Mouse (Mus musculus): ENCODE measurements around the gene Cgref1.

Cgref1 gene

GRCm38 (mm10) chr5:30944956-30945781 is at the start of gene Cgref1:
Gene Cgref1, minus strand, starts transcription at chr5:30945591.
- peak; percentile 19 for DNase-seq (ENCODE audit: low read depth)

GRCm38 (mm10) chr5:30994074-30994473 is 48.7 kb upstream of the Cgref1 start:
- no peak for DNase-seq (ENCODE audit: low read depth)

- DNase-seq (ENCODE audit: low read depth), result no peak
These were observed 47.7 kb upstream of the Cgref1 start for GRCm38 (mm10) chr5:30992980-30993676.

GRCm38 (mm10) chr5:30982357-30982756 is 37.0 kb upstream of the Cgref1 start:
- DNase-seq (ENCODE audit: low read depth), result no peak

GRCm38 (mm10) chr5:30974870-30975656 is 29.7 kb upstream of the Cgref1 start:
- DNase-seq (ENCODE audit: low read depth), result no peak

- DNase-seq (ENCODE audit: low read depth), result no peak
These were observed 24.0 kb upstream of the Cgref1 start for GRCm38 (mm10) chr5:30969440-30969839.

GRCm38 (mm10) chr5:30968416-30968815 is 23.0 kb upstream of the Cgref1 start, which contains the start of gene Tcf23:
Gene Tcf23, plus strand, starts transcription at chr5:30968662.
- DNase-seq (ENCODE audit: low read depth), result no peak

GRCm38 (mm10) chr5:30966189-30966588 is 20.8 kb upstream of the Cgref1 start:
- DNase-seq (ENCODE audit: low read depth), result no peak

- no peak for DNase-seq (ENCODE audit: low read depth)
These were observed 18.5 kb upstream of the Cgref1 start for GRCm38 (mm10) chr5:30963916-30964315.

GRCm38 (mm10) chr5:30961545-30962505 is 16.4 kb upstream of the Cgref1 start:
- no peak for DNase-seq (ENCODE audit: low read depth)

- DNase-seq (ENCODE audit: low read depth), result no peak
These were observed 15.4 kb upstream of the Cgref1 start for GRCm38 (mm10) chr5:30960814-30961213.

GRCm38 (mm10) chr5:30959966-30960501 is 14.6 kb upstream of the Cgref1 start, which contains the start of gene Preb:
Gene Preb, minus strand, starts transcription at chr5:30960361.
- peak; percentile 95 for DNase-seq (ENCODE audit: low read depth)

- no peak for DNase-seq (ENCODE audit: low read depth)
These were observed 13.9 kb upstream of the Cgref1 start for GRCm38 (mm10) chr5:30959198-30959854.

- no peak for DNase-seq (ENCODE audit: low read depth)
These were observed 12.5 kb upstream of the Cgref1 start for GRCm38 (mm10) chr5:30957891-30958290.

- no peak for DNase-seq (ENCODE audit: low read depth)
These were observed 10.4 kb upstream of the Cgref1 start for GRCm38 (mm10) chr5:30955751-30956150.

- DNase-seq (ENCODE audit: low read depth), result no peak
These were observed 9.2 kb upstream of the Cgref1 start for GRCm38 (mm10) chr5:30954556-30954955.

- DNase-seq (ENCODE audit: low read depth), result no peak
These were observed 8.7 kb upstream of the Cgref1 start for GRCm38 (mm10) chr5:30954065-30954464.

GRCm38 (mm10) chr5:30952551-30952950 is 7.2 kb upstream of the Cgref1 start:
- DNase-seq (ENCODE audit: low read depth), result no peak

GRCm38 (mm10) chr5:30951706-30952105 is 6.3 kb upstream of the Cgref1 start:
- no peak for DNase-seq (ENCODE audit: low read depth)

- DNase-seq (ENCODE audit: low read depth), result no peak
These were observed 5.5 kb upstream of the Cgref1 start for GRCm38 (mm10) chr5:30950922-30951321.

Data from c-Kit-positive CD71-positive TER-119-negative erythroid progenitor cells, embryonic 14.5 days (primary cell).